Mouse (Mus musculus) kidney, adult 11 months (tissue): ENCODE results near the gene Hsf2bp.

ENCODE experiments used
- DNase-seq: peaks from one replicate; pipeline ENCODE4 v3.0.0; 2022

Hsf2bp gene

GRCm38 (mm10) chr17:31904036-31904435 lies 132.1 kb downstream of the Hsf2bp start:
- peak; percentile 92 for DNase-seq

- peak; percentile 52 for DNase-seq
These were observed 133.4 kb downstream of the Hsf2bp start for GRCm38 (mm10) chr17:31902630-31903198.

DNA sequence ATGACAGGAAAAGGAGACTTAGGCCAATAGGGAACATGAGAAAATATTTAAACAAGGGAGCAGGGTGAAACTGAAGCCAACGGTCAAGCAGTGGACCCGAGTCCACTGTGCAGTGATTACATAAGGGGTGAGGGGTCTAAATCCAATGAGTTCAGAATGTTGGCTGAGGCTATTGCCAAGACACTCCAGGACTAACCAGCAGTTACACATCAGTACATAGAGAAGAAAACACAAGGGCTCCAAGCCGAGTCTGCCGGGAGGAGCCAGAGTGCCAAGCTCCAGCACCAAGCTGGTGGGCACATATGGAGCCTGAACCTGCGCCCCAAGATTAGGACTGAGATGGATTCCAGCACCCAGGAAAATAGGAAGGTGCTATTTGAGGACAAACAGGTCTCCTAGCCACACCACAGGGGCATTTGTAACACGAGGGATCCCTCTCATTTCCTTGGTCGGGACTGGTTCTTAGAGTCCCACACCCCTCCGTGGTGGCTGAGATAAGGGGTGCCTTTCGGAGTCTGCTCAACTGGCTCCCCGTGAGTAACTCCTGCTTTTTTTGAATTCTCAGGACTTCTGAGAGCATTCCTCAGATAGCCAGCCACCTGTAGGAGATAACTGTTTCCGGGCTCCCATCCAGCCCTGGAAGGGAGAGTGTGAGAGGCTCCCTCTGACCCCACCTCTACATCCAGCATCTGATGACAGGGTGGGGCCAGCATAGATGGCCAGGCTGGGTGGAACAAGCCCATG lies 134.5 kb downstream of the Hsf2bp start:
- peak; percentile 91 for DNase-seq

DNA sequence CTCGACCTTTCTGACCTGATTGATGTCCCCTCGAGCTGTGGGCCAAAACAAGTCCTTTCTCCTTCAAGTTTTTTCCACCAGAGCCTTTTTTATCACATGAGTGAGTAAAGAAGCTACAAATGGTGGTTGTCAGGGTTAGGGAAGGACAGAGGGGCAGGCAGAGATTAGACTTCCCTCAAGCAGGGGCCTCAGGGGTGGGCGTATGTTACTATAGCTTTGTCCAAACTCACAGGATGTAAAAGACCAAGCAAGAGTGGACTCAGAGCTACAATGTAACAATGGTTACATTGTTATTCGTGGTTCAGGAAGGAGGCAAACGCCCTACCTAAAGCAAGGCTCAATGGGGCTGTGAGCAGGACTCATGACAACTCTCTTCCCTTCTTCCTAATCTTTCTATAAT lies 137.2 kb downstream of the Hsf2bp start:
- no peak for DNase-seq

DNA sequence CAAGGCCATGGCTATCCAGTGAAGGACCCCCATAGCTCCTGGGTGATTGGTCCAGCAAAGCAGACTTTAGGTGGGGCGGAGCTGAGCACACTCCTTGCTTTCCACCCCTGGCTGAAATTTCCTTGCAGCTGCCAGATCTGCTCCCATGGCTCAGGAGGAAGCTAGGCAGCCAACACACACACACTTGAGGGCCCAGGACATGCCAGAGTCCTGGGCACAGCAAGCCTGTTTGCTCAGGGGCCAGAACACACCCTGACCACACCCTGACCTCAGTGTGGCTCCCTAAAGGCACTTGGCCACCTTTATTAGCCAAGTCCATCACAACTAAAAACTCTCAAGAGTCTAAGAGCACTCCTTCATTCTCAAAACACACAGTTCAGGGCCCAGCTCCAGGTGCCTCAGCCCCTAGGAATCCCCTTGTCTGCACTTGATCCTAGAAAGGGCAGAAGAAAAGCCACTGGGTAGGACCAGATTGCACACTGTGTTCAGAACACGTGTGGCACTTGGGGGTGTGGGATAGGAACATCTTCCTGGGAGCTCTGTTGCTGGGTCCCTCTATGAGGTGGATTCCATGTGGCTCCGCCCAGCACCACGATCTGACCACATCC lies 138.9 kb downstream of the Hsf2bp start:
- DNase-seq = no peak

DNA sequence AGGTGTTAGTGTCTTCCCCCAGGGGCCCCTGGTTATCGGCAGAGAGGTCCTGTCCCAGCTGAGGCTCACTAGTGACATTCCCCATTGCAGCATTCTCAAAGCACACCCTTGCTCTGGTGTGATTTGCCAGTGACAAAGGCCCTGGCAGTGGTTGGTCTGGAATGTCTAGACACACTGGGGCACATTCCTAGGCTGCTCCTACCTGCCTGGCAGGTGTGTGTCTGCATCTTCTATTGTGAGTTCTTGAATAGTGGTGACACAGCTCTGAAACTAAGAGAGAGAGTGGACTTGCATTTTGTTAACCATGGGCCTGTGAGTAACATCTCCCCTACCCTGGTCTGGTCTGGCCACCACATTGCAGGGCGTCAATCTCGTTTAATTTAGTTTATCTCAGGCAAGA lies 139.4 kb downstream of the Hsf2bp start:
- no peak for DNase-seq

GRCm38 (mm10) chr17:31896311-31896710 lies 139.8 kb downstream of the Hsf2bp start:
- DNase-seq = no peak
